Mouse (Mus musculus) liver, embryonic 14.5 days (tissue): ENCODE data around the gene Ccdc167. TPM values are rescaled to one million over a fixed set of nuclear protein-coding genes. Genes with fewer than 3 reads are reported as not detected.
A peak's percentile ranks its signal among the peaks of the same experiment; 100 is the strongest.

Experiments used
- ATAC-seq: fragments of 200-750 bp; cut with Nextera tagmentation; 2 replicates; pipeline ENCODE4 v1.8.0; 2017; ENCODE audit warnings: moderate number of reproducible peaks, mild to moderate bottlenecking, moderate library complexity; ENCODE audit not compliant: insufficient read depth
- DNase-seq, 3 experiments: peaks; one replicate each; pipeline ENCODE4 v3.0.0-alpha.2; 2012 to 2013; ENCODE audit warnings: low read depth in 3 of 3, low spot score in 3 of 3
- H3K27ac ChIP-seq: fragments of 300-500 bp; sonication (generic); 2 replicates; pipeline ENCODE4 v1.5.1; 2014; ENCODE audit warnings: moderate library complexity, mild to moderate bottlenecking, control low read depth, inconsistent platforms
- H3K27me3 ChIP-seq: fragments of 300-500 bp; sonication (generic); 2 replicates; pipeline ENCODE4 v1.6.1; 2014; ENCODE audit warnings: mild to moderate bottlenecking, low read length, moderate library complexity; ENCODE audit not compliant: control insufficient read depth, insufficient read depth
- H3K36me3 ChIP-seq: fragments of 300-500 bp; sonication (generic); replicated peaks from 2 replicates; pipeline ENCODE4 v1.6.1; 2014; ENCODE audit warnings: low read depth; ENCODE audit not compliant: control insufficient read depth, insufficient read depth
- H3K4me1 ChIP-seq, 2 experiments: fragments of 200-500 bp in 1 of 2; fragments of 300-500 bp in 1 of 2; sonication (generic) in 1 of 2; replicated peaks; 2 replicates each; pipeline ENCODE4 v1.6.1; 2012 to 2014; ENCODE audit warnings: antibody characterized with exemption in 1 of 2, inconsistent platforms in 1 of 2, low read length in 1 of 2; ENCODE audit not compliant: control insufficient read depth in 2 of 2, insufficient read depth in 2 of 2
- H3K4me2 ChIP-seq: fragments of 300-500 bp; sonication (generic); 2 replicates; pipeline ENCODE4 v1.6.1; 2014; ENCODE audit warnings: low read depth, mild to moderate bottlenecking, control low read depth, moderate library complexity
- H3K4me3 ChIP-seq, 2 experiments: fragments of 200-500 bp in 1 of 2; fragments of 300-500 bp in 1 of 2; sonication (generic) in 1 of 2; 2 replicates each; pipeline ENCODE4 v1.5.1; 2012 to 2014; ENCODE audit warnings: low read depth in 2 of 2, low read length in 2 of 2, mild to moderate bottlenecking in 2 of 2, control low read depth in 1 of 2, inconsistent platforms in 1 of 2, moderate library complexity in 1 of 2; ENCODE audit not compliant: insufficient read depth in 1 of 2
- H3K9ac ChIP-seq: fragments of 300-500 bp; sonication (generic); replicated peaks from 2 replicates; pipeline ENCODE4 v1.6.1; 2014; ENCODE audit warnings: mild to moderate bottlenecking, control low read depth, moderate library complexity
- H3K9me3 ChIP-seq: fragments of 300-500 bp; sonication (generic); 2 replicates; pipeline ENCODE4 v1.6.1; 2016; ENCODE audit warnings: low read length, mixed read lengths; ENCODE audit not compliant: control insufficient read depth
- CTCF ChIP-seq: IDR thresholded peaks from 2 replicates; pipeline ENCODE4 v1.5.1; 2016; ENCODE audit warnings: antibody characterized with exemption, low read depth, control low read depth
- EP300 ChIP-seq: IDR thresholded peaks from 2 replicates; pipeline ENCODE4 v1.6.1; 2016; ENCODE audit warnings: antibody characterized with exemption, low read depth
- WGBS: fragments of 180-500 bp; shearing (Covaris S2); extraction: QIAGEN DNeasy Blood & Tissue Kit; methylation state at CpG from one replicate; pipeline ENCODE4 v1.1.7; 2014; ENCODE audit not compliant: insufficient replicate concordance; 5-methylcytosine and 5-hydroxymethylcytosine counted together
- polyA plus RNA-seq, 2 experiments: library from polyadenylated mRNA; depleted of rRNA in 1 of 2; stranded (reverse) in 1 of 2; unstranded in 1 of 2; fragments of >200 nt; fragmentation: Nextera tagmentation in 1 of 2; extraction: Ambion mirVana in 1 of 2; gene quantifications; 2 replicates each; pipeline versions ENCODE4 v1.2.1 to v1.2.3; 2012 to 2014

The Ccdc167 gene
- polyA plus RNA-seq, 2 experiments = 7.6 to 10.1 TPM

GRCm38 (mm10) chr17:29711076-29711744, 5.6 kb downstream of the Ccdc167 start:
- H3K27ac ChIP-seq = no peak overlapping the region
- DNase-seq (no peak), ATAC-seq (no peak)
- peaks cover 4 to 11% of the 10 kb centered on the region in 2 experiments for H3K4me1 ChIP-seq
- H3K27me3 ChIP-seq = no peaks in the 10 kb centered on the region
- H3K9ac ChIP-seq = no peak overlapping the region
- H3K4me3 ChIP-seq = no peak overlapping the region
- WGBS = 76% methylated on average over 19 of the region's 19 CpGs
- no peaks in the 10 kb centered on the region for H3K9me3 ChIP-seq
- no peak overlapping the region for H3K4me2 ChIP-seq
- no peaks in the 10 kb centered on the region for H3K36me3 ChIP-seq
- TF ChIP-seq EP300 = no peak

- TF ChIP-seq EP300 = no peak
- no peak for TF ChIP-seq CTCF
- H3K36me3 ChIP-seq = no peaks in the 10 kb centered on the region
- H3K27ac ChIP-seq = no peak overlapping the region
- H3K4me2 ChIP-seq = no peak overlapping the region
- H3K9me3 ChIP-seq = no peaks in the 10 kb centered on the region
- H3K4me3 ChIP-seq = no peak overlapping the region
- H3K27me3 ChIP-seq = no peaks in the 10 kb centered on the region
- H3K9ac ChIP-seq = no peak overlapping the region
- ATAC-seq (no peak), DNase-seq (no peak)
- 70% methylated on average over 11 of the region's 11 CpGs for WGBS
- peaks cover 0 to 6% of the 10 kb centered on the region in 2 experiments; a peak in 3 of 4 replicates for H3K4me1 ChIP-seq
Observed at GRCm38 (mm10) chr17:29710562-29711044, 6.2 kb downstream of the Ccdc167 start.

- no peaks in the 10 kb centered on the region for H3K27me3 ChIP-seq
- H3K9me3 ChIP-seq = no peaks in the 10 kb centered on the region
- no peak for TF ChIP-seq CTCF
- ATAC-seq (peak; percentile 63; the same call in 1 of the 2 replicates), DNase-seq (no peak)
- no peak overlapping the region for H3K27ac ChIP-seq
- no peak overlapping the region for H3K4me2 ChIP-seq
- H3K36me3 ChIP-seq = peaks cover 2% of the 10 kb centered on the region
- H3K4me1 ChIP-seq = peaks cover 0 to 4% of the 10 kb centered on the region in 2 experiments; a peak in 3 of 4 replicates
- H3K9ac ChIP-seq = no peak overlapping the region
- 41% methylated on average over 5 of the region's 5 CpGs for WGBS
- H3K4me3 ChIP-seq = no peak overlapping the region
Observed at GRCm38 (mm10) chr17:29708783-29709182, 8.1 kb downstream of the Ccdc167 start.

- 80% methylated on average over 5 of the region's 5 CpGs for WGBS
- no peak overlapping the region for H3K4me2 ChIP-seq
- TF ChIP-seq CTCF (no peak), EP300 (no peak)
- ATAC-seq = no peak
- no peaks in the 10 kb centered on the region for H3K9me3 ChIP-seq
- H3K27me3 ChIP-seq = no peaks in the 10 kb centered on the region
- peaks cover 0 to 4% of the 10 kb centered on the region in 2 experiments; a peak in 3 of 4 replicates for H3K4me1 ChIP-seq
- no peak for DNase-seq
- no peak overlapping the region for H3K4me3 ChIP-seq
- no peak overlapping the region for H3K9ac ChIP-seq
- peaks cover 18% of the 10 kb centered on the region for H3K36me3 ChIP-seq
- no peak overlapping the region for H3K27ac ChIP-seq
Observed at GRCm38 (mm10) chr17:29706981-29707545, 9.8 kb downstream of the Ccdc167 start.

GRCm38 (mm10) chr17:29705881-29706280, 11.0 kb downstream of the Ccdc167 start:
- DNase-seq (no peak), ATAC-seq (no peak)
- Histone ChIP-seq H3K9ac (no peak overlapping the region), H3K27ac (no peak overlapping the region), H3K27me3 (no peaks in the 10 kb centered on the region), H3K4me1 (peaks cover 0 to 4% of the 10 kb centered on the region in 2 experiments; a peak in 3 of 4 replicates), H3K9me3 (no peaks in the 10 kb centered on the region), H3K4me2 (no peak overlapping the region), H3K4me3 (no peak overlapping the region), H3K36me3 (peaks cover 25% of the 10 kb centered on the region)
- 78% methylated on average over 5 of the region's 5 CpGs for WGBS
- no peak for TF ChIP-seq EP300
- no peak for TF ChIP-seq CTCF
